Mouse (Mus musculus): ENCODE data around the gene Mapk9.

The Mapk9 gene

GRCm38 (mm10) chr11:49900043-49900442, 53.5 kb downstream of the Mapk9 start:
- DNase-seq, result peak; percentile 70

- no peak for DNase-seq
Measured at GRCm38 (mm10) chr11:49900962-49901658, 54.6 kb downstream of the Mapk9 start.

- DNase-seq, result peak; percentile 91
Measured at GRCm38 (mm10) chr11:49901659-49902458, 55.3 kb downstream of the Mapk9 start, which contains the start of gene Rasgef1c. Gene Rasgef1c, plus strand, starts transcription at chr11:49901835.

- DNase-seq, result peak; percentile 90
Measured at GRCm38 (mm10) chr11:49903333-49903732, 56.8 kb downstream of the Mapk9 start.

- peak; percentile 83 for DNase-seq
Measured at GRCm38 (mm10) chr11:49918521-49919180, 72.1 kb downstream of the Mapk9 start.

GRCm38 (mm10) chr11:49919304-49919703, 72.8 kb downstream of the Mapk9 start:
- peak; percentile 27 for DNase-seq

GRCm38 (mm10) chr11:49923539-49923938, 77.0 kb downstream of the Mapk9 start:
- peak; percentile 37 for DNase-seq

- peak; percentile 76 for DNase-seq
Measured at GRCm38 (mm10) chr11:49926183-49926582, 79.6 kb downstream of the Mapk9 start.

GRCm38 (mm10) chr11:49927169-49927568, 80.6 kb downstream of the Mapk9 start:
- DNase-seq, result peak; percentile 82

- peak; percentile 92 for DNase-seq
Measured at GRCm38 (mm10) chr11:49927670-49928069, 81.1 kb downstream of the Mapk9 start.

GRCm38 (mm10) chr11:49931037-49931625, 84.6 kb downstream of the Mapk9 start:
- peak; percentile 90 for DNase-seq

GRCm38 (mm10) chr11:49931853-49932252, 85.3 kb downstream of the Mapk9 start:
- peak; percentile 29 for DNase-seq

GRCm38 (mm10) chr11:49933811-49934210, 87.3 kb downstream of the Mapk9 start:
- DNase-seq, result no peak

- peak; percentile 93 for DNase-seq
Measured at GRCm38 (mm10) chr11:49934322-49934721, 87.8 kb downstream of the Mapk9 start.

Measured in heart, adult 11 months (tissue).